Mouse (Mus musculus) lung, postnatal 0 days (tissue): ENCODE measurements at regions not wholly inside any gene's neighbourhood (a gene's known extent, or its start where the extent isn't known, plus 50 kb on each side); places are given as distances from the start of the nearest gene placed in this dataset.

Experiments
- ATAC-seq: fragments of 200-750 bp; cut with Nextera tagmentation; 2 replicates; pipeline ENCODE4 v1.8.0; 2017; ENCODE audit warnings: moderate library complexity
- DNase-seq: peaks from one replicate; pipeline ENCODE4 v3.0.0-alpha.2; 2016; ENCODE audit warnings: low spot score
- H3K27ac ChIP-seq: fragments of 300-500 bp; sonication (generic); 2 replicates; pipeline ENCODE4 v1.5.1; 2014; ENCODE audit warnings: antibody characterized with exemption, mild to moderate bottlenecking, low read length, mixed read lengths
- H3K27me3 ChIP-seq: fragments of 300-500 bp; sonication (generic); replicated peaks from 2 replicates; pipeline ENCODE4 v1.6.1; 2014; ENCODE audit warnings: low read length, mixed read lengths; ENCODE audit not compliant: insufficient read depth
- H3K36me3 ChIP-seq: fragments of 300-500 bp; sonication (generic); 2 replicates; pipeline ENCODE4 v1.6.1; 2014; ENCODE audit warnings: low read length, mixed read lengths; ENCODE audit not compliant: insufficient read depth
- H3K4me1 ChIP-seq: fragments of 300-500 bp; sonication (generic); 2 replicates; pipeline ENCODE4 v1.6.1; 2014; ENCODE audit warnings: antibody characterized with exemption, low read depth, low read length, mixed read lengths; ENCODE audit not compliant: insufficient read depth
- H3K4me2 ChIP-seq: fragments of 300-500 bp; sonication (generic); replicated peaks from 2 replicates; pipeline ENCODE4 v1.6.1; 2014; ENCODE audit warnings: low read depth, mild to moderate bottlenecking, low read length, moderate library complexity, mixed read lengths
- H3K4me3 ChIP-seq: fragments of 300-500 bp; sonication (generic); 2 replicates; pipeline ENCODE4 v1.5.1; 2014; ENCODE audit warnings: low read depth, low read length
- H3K9ac ChIP-seq: fragments of 300-500 bp; sonication (generic); replicated peaks from 2 replicates; pipeline ENCODE4 v1.6.1; 2014; ENCODE audit warnings: low read depth, mild to moderate bottlenecking
- H3K9me3 ChIP-seq: fragments of 300-500 bp; sonication (generic); 2 replicates; pipeline ENCODE4 v1.6.1; 2016; ENCODE audit warnings: low read length, mixed read lengths
- CTCF ChIP-seq: IDR thresholded peaks from 2 replicates; pipeline ENCODE4 v1.5.1; 2016; ENCODE audit warnings: antibody characterized with exemption, mild to moderate bottlenecking
- EP300 ChIP-seq: IDR thresholded peaks from 2 replicates; pipeline ENCODE4 v1.6.1; 2016; ENCODE audit warnings: antibody characterized with exemption, mild to moderate bottlenecking, control low read depth
- WGBS: fragments of 180-500 bp; shearing (Covaris S2); extraction: QIAGEN DNeasy Blood & Tissue Kit; methylation state at CpG from one replicate; pipeline ENCODE4 v1.1.7; 2014; 5-methylcytosine and 5-hydroxymethylcytosine counted together

DNA sequence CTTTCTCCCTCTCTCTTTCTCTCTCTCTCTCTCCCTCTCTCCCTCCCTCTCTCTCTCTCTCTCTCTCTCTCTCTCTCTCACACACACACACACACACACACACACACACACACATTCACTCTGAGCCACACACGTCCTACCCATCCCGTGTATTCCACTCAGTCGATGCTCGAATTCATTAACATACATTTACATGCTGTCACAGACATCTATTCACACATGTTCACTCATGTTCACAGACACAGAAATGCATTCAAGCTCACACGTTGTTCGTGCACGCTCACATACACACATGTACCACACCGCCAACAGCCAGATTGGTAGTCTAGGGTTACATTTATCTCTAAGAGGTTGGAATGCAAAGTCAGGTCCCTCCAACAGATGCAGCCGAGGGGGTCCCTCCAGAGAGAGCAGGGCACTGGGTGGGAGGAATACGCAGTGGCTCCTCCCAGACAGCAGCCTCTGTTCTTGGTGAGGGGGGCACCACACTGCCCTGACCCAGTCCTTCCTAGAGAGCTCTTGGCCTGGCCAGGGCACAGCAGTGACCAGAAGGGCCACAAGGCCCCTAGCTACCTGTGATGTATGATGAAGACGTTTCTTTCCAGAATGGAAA, 96.8 kb downstream of the Tle3 start:
- ATAC-seq (no peak), DNase-seq (no peak)
- no peak overlapping the region for H3K9ac ChIP-seq
- H3K9me3 ChIP-seq, result 0 out of 2 replicates have a peak, but pooled peaks cover 3% of the 10 kb centered on the region
- no peaks in the 10 kb centered on the region; the same call in 1 of the 2 replicates for H3K27me3 ChIP-seq
- H3K4me3 ChIP-seq, result no peak overlapping the region
- H3K4me2 ChIP-seq, result no peak overlapping the region
- 57% methylated on average over 11 of the region's 11 CpGs for WGBS
- H3K27ac ChIP-seq, result no peak overlapping the region
- H3K4me1 ChIP-seq, result no peaks in the 10 kb centered on the region
- no peak for TF ChIP-seq CTCF
- TF ChIP-seq EP300, result no peak
- no peaks in the 10 kb centered on the region for H3K36me3 ChIP-seq

DNA sequence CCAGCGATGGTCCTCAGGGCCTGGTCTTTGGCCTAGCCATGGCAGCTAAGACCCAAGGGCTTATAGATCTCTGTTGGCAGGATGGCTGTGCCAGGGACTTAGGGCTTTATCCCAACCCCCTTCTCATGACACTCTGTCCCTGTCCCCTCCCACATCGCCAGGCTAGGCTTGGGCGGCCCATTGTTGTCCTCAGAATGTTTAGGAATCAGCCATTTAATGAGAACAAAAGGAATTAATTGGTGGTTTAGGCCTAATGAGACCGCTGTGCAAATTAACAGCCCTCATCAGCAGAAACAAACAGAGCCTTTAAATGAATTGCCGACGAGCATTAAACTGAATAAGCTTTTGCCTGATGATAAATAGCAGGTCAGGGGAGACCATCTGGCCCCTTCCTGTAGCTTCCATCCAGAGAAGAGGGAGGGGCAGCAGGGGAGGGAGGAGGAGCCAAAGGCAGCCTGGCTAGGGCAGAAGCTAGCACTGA, 96.2 kb downstream of the Tle3 start:
- no peak overlapping the region for H3K9ac ChIP-seq
- no peak overlapping the region for H3K4me2 ChIP-seq
- DNase-seq (no peak), ATAC-seq (no peak)
- H3K4me3 ChIP-seq, result no peak overlapping the region
- TF ChIP-seq EP300, result no peak
- no peak for TF ChIP-seq CTCF
- 0 out of 2 replicates have a peak, but pooled peaks cover 3% of the 10 kb centered on the region for H3K9me3 ChIP-seq
- H3K36me3 ChIP-seq, result no peaks in the 10 kb centered on the region
- H3K27ac ChIP-seq, result no peak overlapping the region
- H3K4me1 ChIP-seq, result no peaks in the 10 kb centered on the region
- H3K27me3 ChIP-seq, result no peaks in the 10 kb centered on the region; the same call in 1 of the 2 replicates
- 34% methylated on average over 6 of the region's 6 CpGs for whole genome bisulfite sequencing
